Mouse (Mus musculus): ENCODE results near the gene Med7. TPM values are rescaled to one million over a fixed set of nuclear protein-coding genes. Genes with fewer than 3 reads are reported as not detected.

Med7 gene
- polyA plus RNA-seq (2014; fragmentation: Nextera tagmentation; extraction: Ambion mirVana) = 50.9 and 54.2 TPM in 2 replicates

- Histone ChIP-seq H3K4me3 (ENCODE audit: control insufficient read depth in 1 of 2, insufficient read depth in 1 of 2, low read depth in 1 of 2, low read length in 2 of 2) (peak within 1 kb of the TSS; percentile 93 to 99), H3K9me3 (ENCODE audit: control insufficient read depth, low read length) (no peaks in the 10 kb centered on the region), H3K4me1 (ENCODE audit: control insufficient read depth in 2 of 2, insufficient read depth in 2 of 2, low read length in 2 of 2) (peaks cover 2 to 6% of the 10 kb centered on the region in 2 experiments), H3K36me3 (ENCODE audit: control insufficient read depth, insufficient read depth, low read length) (peaks cover 27% of the 10 kb centered on the region), H3K27me3 (ENCODE audit: control insufficient read depth, insufficient read depth, low read length) (no peaks in the 10 kb centered on the region), H3K4me2 (ENCODE audit: low read length) (peak within 1 kb of the TSS; percentile 77), H3K27ac (replicated peaks in 1 of 2; ENCODE audit: control insufficient read depth in 1 of 2, insufficient read depth in 1 of 2, low read depth in 2 of 2, low read length in 2 of 2) (peak within 1 kb of the TSS; percentile 93 to 95), H3K9ac (ENCODE audit: low read length) (peak within 1 kb of the TSS; percentile 93)
- ATAC-seq (ENCODE audit: insufficient number of reproducible peaks, insufficient read depth, low FRiP score, low read depth) = peak; percentile 97
- WGBS = under 1% methylated on average over 58 of the region's 59 CpGs
Observed at GRCm38 (mm10) chr11:46436760-46437458, at the start of gene Med7. Med7 (plus strand) TSS chr11:46436925.

- Histone ChIP-seq H3K9ac (ENCODE audit: low read length) (no peak overlapping the region), H3K36me3 (ENCODE audit: control insufficient read depth, insufficient read depth, low read length) (no peaks in the 10 kb centered on the region), H3K4me1 (ENCODE audit: control insufficient read depth in 2 of 2, insufficient read depth in 2 of 2, low read length in 2 of 2) (no peaks in the 10 kb centered on the region), H3K4me3 (ENCODE audit: control insufficient read depth in 1 of 2, insufficient read depth in 1 of 2, low read depth in 1 of 2, low read length in 2 of 2) (no peak overlapping the region), H3K9me3 (ENCODE audit: control insufficient read depth, low read length) (no peaks in the 10 kb centered on the region), H3K4me2 (ENCODE audit: low read length) (no peak overlapping the region), H3K27me3 (ENCODE audit: control insufficient read depth, insufficient read depth, low read length) (no peaks in the 10 kb centered on the region), H3K27ac (replicated peaks in 1 of 2; ENCODE audit: control insufficient read depth in 1 of 2, insufficient read depth in 1 of 2, low read depth in 2 of 2, low read length in 2 of 2) (no peak overlapping the region)
- 84% methylated on average over 8 of the region's 8 CpGs for WGBS
- no peak for ATAC-seq (ENCODE audit: insufficient number of reproducible peaks, insufficient read depth, low FRiP score, low read depth)
Observed at GRCm38 (mm10) chr11:46387061-46387460, 49.7 kb upstream of the Med7 start.

GRCm38 (mm10) chr11:46388438-46388837, 48.3 kb upstream of the Med7 start:
- H3K4me3 ChIP-seq (ENCODE audit: control insufficient read depth in 1 of 2, insufficient read depth in 1 of 2, low read depth in 1 of 2, low read length in 2 of 2) = no peak overlapping the region
- H3K4me1 ChIP-seq (ENCODE audit: control insufficient read depth in 2 of 2, insufficient read depth in 2 of 2, low read length in 2 of 2) = no peaks in the 10 kb centered on the region
- H3K27ac ChIP-seq (replicated peaks in 1 of 2; ENCODE audit: control insufficient read depth in 1 of 2, insufficient read depth in 1 of 2, low read depth in 2 of 2, low read length in 2 of 2) = no peak overlapping the region
- H3K36me3 ChIP-seq (ENCODE audit: control insufficient read depth, insufficient read depth, low read length) = no peaks in the 10 kb centered on the region
- no peaks in the 10 kb centered on the region for H3K9me3 ChIP-seq (ENCODE audit: control insufficient read depth, low read length)
- no peaks in the 10 kb centered on the region for H3K27me3 ChIP-seq (ENCODE audit: control insufficient read depth, insufficient read depth, low read length)
- 70% methylated on average over 6 of the region's 6 CpGs for WGBS
- H3K4me2 ChIP-seq (ENCODE audit: low read length) = no peak overlapping the region
- ATAC-seq (ENCODE audit: insufficient number of reproducible peaks, insufficient read depth, low FRiP score, low read depth) = no peak
- no peak overlapping the region for H3K9ac ChIP-seq (ENCODE audit: low read length)

- no peaks in the 10 kb centered on the region for H3K4me1 ChIP-seq (ENCODE audit: control insufficient read depth in 2 of 2, insufficient read depth in 2 of 2, low read length in 2 of 2)
- H3K36me3 ChIP-seq (ENCODE audit: control insufficient read depth, insufficient read depth, low read length) = no peaks in the 10 kb centered on the region
- H3K9me3 ChIP-seq (ENCODE audit: control insufficient read depth, low read length) = no peaks in the 10 kb centered on the region
- H3K9ac ChIP-seq (ENCODE audit: low read length) = no peak within 1 kb of the TSS
- H3K4me2 ChIP-seq (ENCODE audit: low read length) = no peak within 1 kb of the TSS
- H3K27me3 ChIP-seq (ENCODE audit: control insufficient read depth, insufficient read depth, low read length) = no peaks in the 10 kb centered on the region
- H3K4me3 ChIP-seq (ENCODE audit: control insufficient read depth in 1 of 2, insufficient read depth in 1 of 2, low read depth in 1 of 2, low read length in 2 of 2) = no peak within 1 kb of the TSS
- WGBS = 79% methylated on average over 13 of the region's 13 CpGs
- no peak within 1 kb of the TSS for H3K27ac ChIP-seq (replicated peaks in 1 of 2; ENCODE audit: control insufficient read depth in 1 of 2, insufficient read depth in 1 of 2, low read depth in 2 of 2, low read length in 2 of 2)
- ATAC-seq (ENCODE audit: insufficient number of reproducible peaks, insufficient read depth, low FRiP score, low read depth) = no peak
Observed at GRCm38 (mm10) chr11:46389336-46390117, 47.2 kb upstream of the Med7 start, which contains the start of gene Itk. Itk (minus strand) TSS chr11:46389515.

- Histone ChIP-seq H3K27me3 (ENCODE audit: control insufficient read depth, insufficient read depth, low read length) (no peaks in the 10 kb centered on the region), H3K4me3 (ENCODE audit: control insufficient read depth in 1 of 2, insufficient read depth in 1 of 2, low read depth in 1 of 2, low read length in 2 of 2) (no peak overlapping the region), H3K27ac (replicated peaks in 1 of 2; ENCODE audit: control insufficient read depth in 1 of 2, insufficient read depth in 1 of 2, low read depth in 2 of 2, low read length in 2 of 2) (no peak overlapping the region), H3K9ac (ENCODE audit: low read length) (no peak overlapping the region), H3K4me1 (ENCODE audit: control insufficient read depth in 2 of 2, insufficient read depth in 2 of 2, low read length in 2 of 2) (no peaks in the 10 kb centered on the region), H3K9me3 (ENCODE audit: control insufficient read depth, low read length) (no peaks in the 10 kb centered on the region), H3K4me2 (ENCODE audit: low read length) (no peak overlapping the region), H3K36me3 (ENCODE audit: control insufficient read depth, insufficient read depth, low read length) (no peaks in the 10 kb centered on the region)
- no peak for ATAC-seq (ENCODE audit: insufficient number of reproducible peaks, insufficient read depth, low FRiP score, low read depth)
- WGBS = 58% methylated on average over 3 of the region's 3 CpGs
Observed at GRCm38 (mm10) chr11:46390621-46391020, 46.1 kb upstream of the Med7 start.

- Histone ChIP-seq H3K4me2 (ENCODE audit: low read length) (no peak overlapping the region), H3K9me3 (ENCODE audit: control insufficient read depth, low read length) (no peaks in the 10 kb centered on the region), H3K27me3 (ENCODE audit: control insufficient read depth, insufficient read depth, low read length) (no peaks in the 10 kb centered on the region), H3K27ac (replicated peaks in 1 of 2; ENCODE audit: control insufficient read depth in 1 of 2, insufficient read depth in 1 of 2, low read depth in 2 of 2, low read length in 2 of 2) (no peak overlapping the region), H3K4me3 (ENCODE audit: control insufficient read depth in 1 of 2, insufficient read depth in 1 of 2, low read depth in 1 of 2, low read length in 2 of 2) (no peak overlapping the region), H3K9ac (ENCODE audit: low read length) (no peak overlapping the region), H3K36me3 (ENCODE audit: control insufficient read depth, insufficient read depth, low read length) (no peaks in the 10 kb centered on the region), H3K4me1 (ENCODE audit: control insufficient read depth in 2 of 2, insufficient read depth in 2 of 2, low read length in 2 of 2) (no peaks in the 10 kb centered on the region)
- 78% methylated on average over 7 of the region's 7 CpGs for WGBS
- ATAC-seq (ENCODE audit: insufficient number of reproducible peaks, insufficient read depth, low FRiP score, low read depth) = no peak
Observed at GRCm38 (mm10) chr11:46392890-46393289, 43.8 kb upstream of the Med7 start.

GRCm38 (mm10) chr11:46393413-46393812, 43.3 kb upstream of the Med7 start:
- no peak overlapping the region for H3K27ac ChIP-seq (replicated peaks in 1 of 2; ENCODE audit: control insufficient read depth in 1 of 2, insufficient read depth in 1 of 2, low read depth in 2 of 2, low read length in 2 of 2)
- WGBS = 65% methylated on average over 4 of the region's 4 CpGs
- no peak overlapping the region for H3K4me3 ChIP-seq (ENCODE audit: control insufficient read depth in 1 of 2, insufficient read depth in 1 of 2, low read depth in 1 of 2, low read length in 2 of 2)
- no peaks in the 10 kb centered on the region for H3K9me3 ChIP-seq (ENCODE audit: control insufficient read depth, low read length)
- H3K36me3 ChIP-seq (ENCODE audit: control insufficient read depth, insufficient read depth, low read length) = no peaks in the 10 kb centered on the region
- no peak for ATAC-seq (ENCODE audit: insufficient number of reproducible peaks, insufficient read depth, low FRiP score, low read depth)
- H3K4me2 ChIP-seq (ENCODE audit: low read length) = no peak overlapping the region
- H3K27me3 ChIP-seq (ENCODE audit: control insufficient read depth, insufficient read depth, low read length) = no peaks in the 10 kb centered on the region
- H3K9ac ChIP-seq (ENCODE audit: low read length) = no peak overlapping the region
- H3K4me1 ChIP-seq (ENCODE audit: control insufficient read depth in 2 of 2, insufficient read depth in 2 of 2, low read length in 2 of 2) = no peaks in the 10 kb centered on the region

Data from heart, embryonic 14.5 days (tissue).